Mouse (Mus musculus) neural tube, embryonic 10.5 days (tissue): ENCODE results near the gene Dlg1.
"Not testable (repeated sequence)": the region's sequence is repeated elsewhere in the genome, so short reads cannot be mapped to it uniquely, and the experiment has no call there.

Source experiments
- DNase-seq: peaks from one replicate; pipeline ENCODE4 v3.0.0-alpha.2; 2017; ENCODE audit warnings: low spot score; ENCODE audit errors: extremely low spot score

Gene Dlg1

DNA sequence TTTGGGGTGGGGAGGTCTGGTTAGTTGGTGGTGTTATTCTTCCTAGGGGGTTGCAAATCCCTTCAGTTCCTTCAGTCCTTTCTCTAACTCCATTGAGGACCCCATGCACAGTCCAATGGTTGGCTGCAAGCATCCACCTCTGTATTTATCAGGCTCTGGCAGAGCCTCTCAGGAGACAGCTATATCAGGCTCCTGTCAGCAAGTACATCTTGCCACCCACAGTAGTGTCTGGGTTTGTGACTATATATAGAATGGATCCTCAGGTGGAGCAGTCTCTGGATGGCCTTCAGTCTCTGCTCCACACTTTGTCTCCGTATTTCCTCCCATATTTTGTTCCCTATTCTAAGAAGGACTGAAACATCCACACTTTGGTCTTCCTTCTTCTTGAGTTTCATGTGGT, 67.7 kb downstream of the Dlg1 start:
- not testable (repeated sequence) for DNase-seq

DNA sequence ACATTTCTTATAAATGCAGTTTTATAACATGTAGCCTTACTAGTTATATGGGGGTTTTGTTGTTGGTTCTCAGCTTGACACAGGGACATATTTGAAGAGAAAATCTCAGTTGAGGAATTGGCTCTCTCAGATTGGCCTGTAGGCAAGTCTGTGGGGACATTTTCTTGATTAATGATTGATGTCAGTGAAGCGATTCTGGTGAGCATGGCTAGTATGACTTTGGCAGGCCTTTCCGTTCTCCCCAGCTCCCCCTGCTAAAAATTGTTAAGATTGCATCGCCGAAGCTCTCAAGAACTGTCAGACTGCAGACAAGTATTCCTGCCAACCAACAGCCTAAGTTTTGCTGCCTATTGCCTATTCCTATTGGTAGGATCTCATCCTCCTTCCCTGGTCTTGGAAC, 73.8 kb downstream of the Dlg1 start:
- no peak for DNase-seq

DNA sequence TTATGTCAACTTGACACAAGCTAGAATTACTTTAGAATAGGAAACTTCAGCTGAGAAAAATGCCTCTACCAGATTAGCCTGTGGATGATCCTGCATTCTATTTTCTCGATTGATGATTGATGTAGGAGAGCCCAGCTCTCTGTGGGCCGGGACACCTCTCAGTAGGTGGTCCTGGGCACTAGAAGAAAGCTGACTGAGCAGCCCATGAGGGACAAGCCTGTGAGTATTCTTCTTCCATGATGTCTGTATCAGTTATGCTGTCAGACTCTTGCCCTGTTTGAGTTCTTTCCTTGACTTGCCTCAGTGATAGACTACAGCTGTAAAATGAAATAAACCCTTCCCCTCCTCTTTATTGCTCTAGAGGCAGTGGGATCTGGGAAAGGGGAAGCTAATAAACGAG, 74.5 kb downstream of the Dlg1 start:
- DNase-seq, result no peak

DNA sequence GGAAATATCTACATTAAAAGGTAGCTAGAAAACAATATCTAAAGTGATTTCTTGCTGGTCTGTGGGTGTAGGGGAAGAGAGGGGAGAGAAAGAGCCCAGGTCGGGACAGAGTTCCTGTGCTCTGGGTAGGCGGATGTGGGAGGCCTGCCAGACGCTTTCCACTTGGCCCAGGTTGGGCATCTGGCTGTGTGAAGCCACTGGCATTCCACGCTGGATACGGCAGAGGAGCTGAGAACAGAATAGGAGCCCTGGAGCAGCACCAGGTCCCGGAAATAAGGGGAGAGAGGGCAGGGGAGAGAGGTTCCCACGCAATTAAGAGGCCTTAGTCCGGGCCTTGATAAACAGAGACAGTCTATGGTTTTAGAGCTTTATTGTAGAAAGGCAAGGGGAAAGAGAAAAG, 77.0 kb downstream of the Dlg1 start:
- DNase-seq, result no peak

DNA sequence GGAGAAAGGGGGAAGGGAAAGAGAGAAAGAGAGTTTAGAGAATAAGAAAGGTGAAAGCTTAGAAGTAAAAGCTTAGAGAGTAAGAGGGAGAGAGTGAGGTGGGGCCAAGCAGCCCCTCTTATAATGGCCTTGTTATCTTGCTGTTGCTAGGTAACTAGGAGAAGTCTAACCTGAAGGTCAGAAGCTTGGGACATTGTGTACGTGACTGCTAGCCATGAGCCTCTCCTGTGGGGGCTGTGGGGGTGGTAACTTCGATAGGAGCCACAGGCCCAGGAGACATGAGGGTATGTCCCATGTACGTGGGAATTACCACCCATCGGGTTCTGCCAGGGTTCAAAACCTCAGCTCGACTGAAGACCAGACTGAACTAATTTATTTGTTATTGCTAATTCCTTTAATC, 77.5 kb downstream of the Dlg1 start:
- DNase-seq, result no peak

DNA sequence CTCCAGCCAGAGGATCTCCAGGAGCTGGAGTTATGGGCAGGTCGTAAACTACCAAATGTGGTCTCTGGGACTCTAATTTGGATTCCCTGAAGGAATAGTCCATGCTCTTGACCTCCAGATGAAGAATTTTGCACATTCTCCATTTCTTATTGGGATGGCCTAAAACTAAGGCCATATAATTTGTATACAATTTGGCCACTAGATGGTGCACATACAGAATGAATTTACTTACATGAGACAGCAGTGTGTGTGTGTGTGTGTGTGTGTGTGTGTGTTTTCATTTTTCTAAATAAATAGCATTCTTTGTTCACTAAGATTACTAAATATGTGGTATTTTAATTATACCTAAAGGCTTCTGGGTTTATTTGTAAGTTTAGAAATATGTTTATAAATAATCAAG, 87.3 kb downstream of the Dlg1 start:
- DNase-seq, result no peak

DNA sequence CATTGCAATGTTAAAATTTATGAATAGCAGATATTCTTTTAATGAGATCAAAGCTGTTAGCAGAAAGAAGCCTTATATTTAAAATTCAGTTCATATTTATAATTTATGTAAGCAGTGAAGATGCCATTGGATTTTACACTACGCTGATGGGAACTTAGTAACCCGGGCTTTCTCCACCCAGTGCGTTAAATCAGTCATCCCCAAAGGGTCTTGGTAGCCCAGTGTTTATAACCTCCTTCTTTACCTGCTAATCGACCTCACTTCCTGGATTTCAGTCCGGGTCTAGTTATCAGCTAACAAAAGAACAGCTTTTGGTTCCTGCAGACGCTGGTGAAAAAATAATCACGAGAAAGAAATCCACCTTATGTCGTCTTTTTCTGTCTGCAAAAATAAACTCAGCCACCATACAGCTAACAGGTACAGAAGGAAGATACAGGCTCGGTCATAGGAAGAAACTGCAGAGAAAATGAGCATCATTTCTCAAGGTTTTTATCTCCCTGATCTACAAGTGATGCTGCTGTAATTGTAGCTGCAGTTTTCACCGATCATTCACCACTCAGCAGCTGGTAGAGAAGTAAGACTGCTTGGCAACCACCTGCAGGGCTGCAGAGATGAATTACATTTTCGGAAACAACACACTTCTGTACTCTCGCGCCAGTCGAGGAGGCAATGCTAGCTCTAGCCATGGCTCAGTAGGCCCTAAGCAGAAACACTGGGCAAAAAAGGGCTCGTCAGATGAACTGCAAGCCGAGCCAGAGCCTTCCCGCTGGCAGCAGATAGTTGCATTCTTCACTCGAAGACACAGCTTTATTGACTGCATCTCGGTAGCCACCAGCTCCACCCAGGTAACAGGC, 91.2 kb downstream of the Dlg1 start:
- no peak for DNase-seq

DNA sequence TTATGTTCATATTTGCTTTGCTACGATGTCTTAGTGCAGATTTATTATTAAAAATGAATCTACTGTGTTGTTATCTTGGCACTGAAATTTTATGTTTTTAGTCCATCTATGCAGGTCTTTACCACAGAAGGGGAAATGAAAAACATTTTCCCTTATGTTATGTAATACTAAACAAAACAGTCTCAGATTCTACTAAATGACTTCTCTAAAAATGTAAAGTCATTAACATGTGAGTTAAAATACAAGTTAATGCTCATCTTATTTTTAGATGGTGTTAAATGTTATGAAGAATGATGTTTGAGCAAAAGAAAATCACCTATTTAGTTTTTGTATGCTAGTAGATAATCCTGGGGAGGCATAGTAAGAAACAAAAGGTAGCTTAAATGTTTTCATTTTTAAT, 91.8 kb downstream of the Dlg1 start:
- DNase-seq, result no peak

DNA sequence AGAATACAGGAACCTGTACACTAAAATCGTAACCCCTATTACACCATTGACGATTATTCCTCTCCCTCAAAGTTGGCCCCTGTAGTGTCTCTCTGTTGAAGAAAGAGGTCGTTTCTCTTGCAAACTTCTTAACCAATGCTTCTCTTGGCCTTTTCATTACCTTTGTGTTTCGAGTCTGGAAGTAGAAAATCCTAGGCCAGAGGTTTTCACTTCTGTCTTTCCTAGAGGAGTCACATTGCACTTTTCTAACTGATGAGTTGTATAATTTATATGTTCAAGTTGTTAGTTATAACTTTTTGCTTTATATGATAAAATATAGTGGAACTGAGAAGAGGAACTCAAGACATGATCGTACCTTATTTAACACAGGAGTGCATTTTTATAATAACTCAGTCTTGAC, 93.2 kb downstream of the Dlg1 start:
- DNase-seq, result no peak

DNA sequence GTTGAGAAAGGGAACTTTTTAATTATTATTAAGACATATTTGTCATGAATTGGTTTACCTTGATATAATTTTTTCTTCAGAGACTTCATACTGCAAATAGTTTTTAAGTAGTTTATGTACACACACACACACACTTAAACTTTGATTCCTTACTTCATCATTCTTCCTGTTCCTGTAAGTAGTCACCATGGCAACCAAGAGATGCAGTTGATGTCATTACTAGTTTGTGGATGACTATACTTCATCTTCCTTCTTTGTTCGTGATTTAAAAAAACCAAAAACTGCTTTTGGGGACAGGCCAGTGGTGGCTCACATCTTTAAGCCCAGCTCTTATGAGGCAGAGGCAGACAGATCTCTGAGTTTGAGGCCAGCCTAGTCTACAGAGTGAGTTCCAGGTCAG, 94.4 kb downstream of the Dlg1 start:
- DNase-seq, result no peak

DNA sequence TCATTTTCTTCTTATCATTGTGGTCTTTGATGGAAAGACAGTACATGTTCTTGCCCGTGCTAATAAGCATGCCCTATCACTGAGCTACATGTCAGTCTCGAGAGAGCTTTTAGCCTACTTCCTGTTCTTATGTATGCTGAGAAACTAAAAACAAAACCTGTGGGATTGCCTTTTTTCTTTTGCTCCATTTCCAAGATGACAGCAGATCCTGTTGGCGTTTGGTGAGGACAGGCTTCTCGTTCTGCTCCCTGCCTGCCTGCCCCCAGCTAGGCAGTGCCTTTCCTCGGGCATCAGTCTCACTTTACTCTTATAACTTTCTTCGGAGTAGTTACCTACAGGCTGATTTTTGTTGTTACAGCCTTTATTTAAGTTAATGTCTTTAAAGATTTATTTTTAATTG, 96.2 kb downstream of the Dlg1 start:
- no peak for DNase-seq

DNA sequence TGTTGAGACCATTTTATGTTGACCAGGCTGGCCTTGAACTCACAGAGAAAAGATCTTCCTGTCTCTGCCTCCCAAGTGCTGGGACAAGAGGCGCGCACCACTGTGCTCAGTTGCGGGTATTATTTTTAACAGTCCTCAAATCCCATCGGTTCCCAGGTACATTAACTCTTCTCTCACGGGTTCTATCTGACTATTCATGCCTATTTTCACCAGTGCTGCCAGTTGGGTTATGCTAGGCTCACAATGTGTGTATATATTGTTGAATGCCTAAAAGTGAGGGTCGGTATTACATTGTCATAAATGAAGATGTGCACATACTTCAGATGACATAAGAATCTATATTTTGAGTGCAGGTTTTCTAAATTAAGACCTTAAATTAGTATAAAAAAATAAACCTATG, 103.1 kb downstream of the Dlg1 start:
- no peak for DNase-seq

DNA sequence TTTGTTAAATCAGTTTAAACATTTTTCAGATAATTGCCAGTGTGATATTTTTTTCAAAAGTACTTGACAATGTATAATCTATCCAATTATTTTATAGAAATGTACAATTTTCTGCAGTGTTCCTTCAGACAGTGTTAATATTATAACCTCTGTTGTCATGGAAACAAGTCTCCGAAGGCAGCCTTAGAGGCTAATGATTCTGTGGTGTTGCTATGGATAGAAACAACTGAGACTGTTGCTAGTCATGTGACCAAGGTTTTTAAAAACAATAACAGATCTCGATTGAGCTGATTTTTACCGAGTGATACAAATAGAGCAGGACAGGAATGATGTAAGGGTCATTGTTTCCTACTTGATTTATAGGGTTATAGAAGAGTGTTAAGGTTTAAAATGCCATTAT, 103.5 kb downstream of the Dlg1 start:
- no peak for DNase-seq

DNA sequence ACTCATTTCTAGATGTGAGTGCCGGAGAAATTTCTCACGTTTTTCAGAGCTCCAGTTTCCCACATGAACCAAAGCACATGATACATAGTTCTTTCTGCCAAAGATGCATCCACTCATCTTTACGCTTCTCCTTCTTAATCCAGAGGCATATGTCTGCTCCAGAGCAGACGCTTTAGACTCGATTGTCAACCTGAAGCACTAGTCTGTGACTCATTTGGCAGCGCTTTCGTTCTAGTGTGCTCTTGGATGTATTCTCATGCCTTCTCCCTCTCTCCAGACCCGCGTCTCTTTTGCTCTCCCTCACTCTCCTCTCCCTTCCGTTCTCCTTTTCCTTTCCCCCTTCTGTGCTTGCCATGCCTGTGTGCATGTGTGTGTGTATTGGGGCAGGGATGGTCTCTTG, 112.7 kb downstream of the Dlg1 start:
- DNase-seq, result no peak

DNA sequence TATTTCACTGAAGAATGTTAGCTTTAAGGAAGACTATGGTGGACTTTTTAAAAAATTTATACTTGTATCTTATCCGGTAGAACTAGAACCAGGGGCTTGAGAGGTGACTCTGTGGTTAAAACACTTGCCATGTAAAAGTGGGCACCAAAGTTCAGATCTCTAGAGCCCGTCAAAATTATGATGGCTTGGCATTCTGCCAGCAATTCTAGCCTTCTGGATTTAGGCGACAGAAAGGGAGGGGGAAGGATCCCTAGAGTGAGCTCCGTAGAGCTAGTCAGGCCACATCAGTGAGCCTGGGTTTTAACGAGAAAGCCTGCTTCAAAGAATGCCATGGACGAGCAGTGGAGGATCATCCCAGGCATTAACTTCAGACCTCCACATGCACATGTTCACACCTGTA, 117.8 kb downstream of the Dlg1 start:
- no peak for DNase-seq

DNA sequence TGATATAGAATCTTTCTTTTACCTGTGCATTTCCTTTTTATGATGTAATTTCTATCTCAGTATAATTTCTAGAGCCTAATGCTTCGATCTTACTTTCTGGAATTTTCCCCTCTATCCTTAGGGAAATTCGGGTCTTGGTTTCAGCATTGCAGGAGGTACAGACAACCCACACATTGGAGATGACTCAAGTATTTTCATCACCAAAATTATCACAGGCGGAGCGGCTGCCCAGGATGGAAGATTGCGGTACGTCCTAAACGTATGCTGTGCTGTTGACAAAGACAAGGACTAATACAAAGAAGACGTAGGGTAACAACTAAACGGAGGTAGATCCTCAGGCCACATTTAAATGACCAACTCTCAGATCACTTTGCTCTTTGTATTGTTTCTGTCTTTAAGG, 126.8 kb downstream of the Dlg1 start:
- DNase-seq, result no peak

DNA sequence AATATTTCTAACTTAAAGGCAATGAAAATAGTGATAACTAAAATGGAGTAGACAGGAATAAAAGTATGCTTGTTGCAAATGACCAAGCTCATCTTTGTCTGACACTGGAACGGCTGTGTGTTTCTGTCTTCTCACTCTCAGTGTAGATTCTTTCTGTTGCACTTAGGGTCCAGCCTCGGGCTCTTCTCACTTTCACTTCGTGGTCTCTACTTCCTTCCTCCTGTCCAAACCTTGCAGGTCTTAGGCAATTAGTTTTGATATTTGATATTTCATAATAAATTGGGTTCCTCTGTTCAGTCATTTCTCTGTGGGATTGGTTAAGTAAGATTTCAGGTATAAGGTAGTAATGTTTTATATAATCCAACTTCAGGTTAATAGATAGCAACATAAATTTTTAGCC, 140.4 kb downstream of the Dlg1 start:
- DNase-seq, result no peak

DNA sequence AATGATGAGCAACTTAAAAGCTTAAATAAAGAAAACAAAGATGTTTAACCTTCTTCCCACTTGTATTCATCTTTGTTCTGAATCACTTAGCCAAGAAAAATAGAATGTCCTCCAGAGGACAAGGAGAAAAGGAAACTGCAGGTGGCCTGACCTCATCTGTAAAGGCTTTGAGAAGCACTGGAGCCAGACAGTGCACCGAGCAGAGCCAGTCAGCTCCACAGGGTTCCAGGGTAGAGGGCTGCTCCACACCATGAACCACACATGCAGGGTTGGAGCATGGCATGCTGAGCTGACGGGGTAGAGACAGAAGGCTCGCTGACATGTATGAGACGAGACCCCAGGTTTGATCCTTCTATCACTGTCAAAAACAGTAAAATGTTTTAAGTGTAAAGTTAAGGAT, 162.8 kb downstream of the Dlg1 start:
- no peak for DNase-seq

DNA sequence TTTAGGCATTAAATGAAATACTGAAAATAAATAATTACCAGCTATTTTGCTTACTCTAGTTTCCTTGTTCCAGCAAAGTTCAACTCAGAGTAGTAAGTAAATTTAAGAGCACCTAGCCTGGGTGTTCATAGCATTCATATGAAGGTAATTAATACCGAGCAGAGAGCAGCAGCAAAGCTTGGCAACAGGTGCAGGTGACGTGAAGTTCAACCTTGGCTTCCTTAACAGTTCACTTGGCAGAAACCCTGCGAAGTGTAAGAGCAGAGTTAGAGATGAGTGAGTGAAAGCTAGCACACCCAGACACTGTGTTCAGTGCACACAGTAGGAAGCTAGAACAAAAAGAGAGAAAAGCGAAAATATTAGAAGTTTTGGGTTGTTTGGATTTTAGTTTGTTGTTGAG, 167.5 kb downstream of the Dlg1 start:
- DNase-seq, result no peak

DNA sequence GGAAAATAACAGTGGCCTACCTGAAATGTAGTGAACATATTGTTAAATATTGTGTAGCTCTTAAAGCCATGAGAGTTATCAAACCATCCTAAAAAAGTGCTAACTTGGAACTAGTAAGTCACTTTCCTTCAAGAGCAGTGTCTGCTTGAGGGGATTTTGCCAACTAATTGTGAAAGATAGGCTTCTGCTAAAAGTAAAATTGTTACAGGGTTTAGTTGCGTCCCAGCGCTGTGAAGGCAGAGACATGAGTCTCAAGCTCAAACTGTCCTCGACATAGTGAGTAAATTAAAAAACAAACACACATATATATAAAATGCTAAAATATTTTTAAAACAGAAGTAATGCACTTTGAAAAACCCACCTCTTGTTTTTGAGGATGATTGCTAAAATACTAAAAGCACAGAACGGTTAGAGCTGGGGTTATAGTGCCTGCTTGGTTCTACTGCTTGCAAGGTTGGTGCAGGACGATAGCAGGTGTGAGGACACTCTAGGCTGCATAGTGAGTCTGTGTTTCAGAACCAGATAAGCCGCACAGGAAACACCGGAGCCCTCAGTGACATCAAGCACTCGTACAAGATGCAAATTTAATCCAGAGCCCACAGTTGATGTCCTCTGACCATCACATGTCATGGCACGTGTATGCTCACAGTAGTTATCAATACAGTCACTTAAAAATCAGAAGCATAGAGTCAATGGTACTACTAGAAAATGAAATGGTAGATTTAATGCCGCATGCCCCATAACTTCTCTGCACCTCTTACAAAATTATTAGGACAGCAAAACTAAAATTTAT, 169.6 kb downstream of the Dlg1 start:
- DNase-seq, result no peak

DNA sequence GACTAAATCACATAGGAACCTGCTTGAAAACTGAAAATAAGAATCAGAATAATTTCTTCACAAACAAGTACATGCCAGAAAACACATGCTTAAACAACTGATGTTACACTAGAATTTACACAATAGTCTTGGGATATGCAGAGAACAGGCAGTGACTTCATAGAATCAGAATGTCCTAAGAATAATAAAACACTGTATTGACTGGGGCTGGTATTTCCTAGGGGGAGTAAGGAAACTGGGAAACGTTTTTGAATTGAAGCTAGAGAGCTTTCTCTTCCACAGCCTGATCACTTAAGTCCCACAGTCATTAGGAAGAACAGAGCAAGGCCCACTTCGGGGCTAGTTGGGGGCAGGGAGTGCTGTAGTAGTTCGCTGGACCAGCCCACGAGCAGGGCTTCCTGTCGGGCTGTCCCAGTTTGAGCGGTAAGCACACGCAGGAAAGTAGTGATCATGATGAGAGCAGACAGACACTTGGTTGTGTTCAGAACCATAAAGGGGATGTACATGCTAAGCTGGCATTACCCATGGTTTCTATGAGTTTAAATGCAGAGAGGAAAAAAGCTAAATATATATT, 170.9 kb downstream of the Dlg1 start:
- no peak for DNase-seq

DNA sequence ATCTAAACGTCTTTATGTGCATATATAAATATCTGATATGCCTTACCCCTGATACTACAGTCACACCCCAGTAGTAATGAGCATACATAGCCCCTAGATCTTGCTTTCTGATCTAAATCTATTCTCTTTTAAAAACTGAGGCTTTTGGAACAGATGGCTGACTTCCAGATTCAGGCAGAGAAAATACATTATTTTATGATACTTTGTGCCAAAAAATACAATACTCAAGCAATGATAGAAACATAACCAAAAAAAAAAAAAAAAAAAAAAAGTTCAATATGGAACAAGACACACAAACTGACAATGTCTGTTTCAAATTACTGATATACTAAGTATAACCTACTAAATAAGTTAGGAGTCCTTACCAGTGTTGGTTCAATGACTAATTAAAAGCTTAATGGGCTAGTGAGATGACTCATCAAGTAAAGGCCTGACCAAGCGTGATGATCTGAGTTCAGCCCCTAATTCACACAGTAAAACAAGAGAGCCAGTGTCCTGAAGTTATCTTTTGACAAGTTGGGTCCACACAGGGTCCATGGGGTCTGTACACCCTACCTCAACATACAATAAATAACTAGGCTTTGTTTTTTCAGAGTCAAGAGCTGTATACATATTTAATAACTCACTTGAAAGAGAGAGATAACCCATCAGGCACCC, 171.5 kb downstream of the Dlg1 start:
- DNase-seq, result no peak
